Mouse (Mus musculus): ENCODE results near the gene Fkbp14. TPM values are rescaled to one million over a fixed set of nuclear protein-coding genes. Genes with fewer than 3 reads are reported as not detected.

The Fkbp14 gene
- total RNA-seq, 2 experiments from 2014 or later, result 5.2 to 6.0 TPM

- intact Hi-C loops (cut with DNase I), result no loop called here
- DNase-seq, result no peak
These were observed 5.3 kb downstream of the Fkbp14 start for GRCm38 (mm10) chr6:54591778-54592177.

GRCm38 (mm10) chr6:54590691-54591090 lies 6.4 kb downstream of the Fkbp14 start:
- no peak for DNase-seq
- intact Hi-C loops (cut with DNase I), result no loop called here

GRCm38 (mm10) chr6:54588212-54588611 lies 8.9 kb downstream of the Fkbp14 start:
- intact Hi-C loops (cut with DNase I), result no loop called here
- DNase-seq, result no peak

- intact Hi-C loops (cut with DNase I), result no loop called here
- no peak for DNase-seq
These were observed 9.4 kb downstream of the Fkbp14 start for GRCm38 (mm10) chr6:54587683-54588082.

- intact Hi-C loops (cut with DNase I), result no loop called here
- no peak for DNase-seq
These were observed 10.2 kb downstream of the Fkbp14 start for GRCm38 (mm10) chr6:54586911-54587310.

DNA sequence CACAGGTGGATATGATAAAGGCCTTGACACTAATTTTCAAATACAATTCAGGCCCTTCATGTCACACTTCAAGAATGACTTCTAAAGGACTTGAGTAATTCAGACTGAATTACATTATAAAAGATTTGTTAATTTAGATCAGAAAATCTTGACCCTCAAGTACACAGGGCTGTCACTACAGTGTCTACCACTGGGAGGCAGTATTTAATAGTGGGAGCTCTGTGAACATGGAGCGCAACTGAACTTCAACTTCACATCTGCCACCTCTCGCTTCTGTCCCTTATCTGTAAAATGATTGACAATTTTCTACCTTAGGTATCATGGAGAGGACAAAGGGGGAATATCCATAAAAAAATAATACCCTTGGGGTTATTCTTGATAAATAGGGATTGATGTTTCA lies 10.9 kb downstream of the Fkbp14 start:
- intact Hi-C loops (cut with DNase I), result no loop called here
- DNase-seq, result peak in 1 of 2 experiments; percentile 29

GRCm38 (mm10) chr6:54573218-54573955 lies 23.7 kb downstream of the Fkbp14 start:
- intact Hi-C loops (cut with DNase I), result no loop called here

DNA sequence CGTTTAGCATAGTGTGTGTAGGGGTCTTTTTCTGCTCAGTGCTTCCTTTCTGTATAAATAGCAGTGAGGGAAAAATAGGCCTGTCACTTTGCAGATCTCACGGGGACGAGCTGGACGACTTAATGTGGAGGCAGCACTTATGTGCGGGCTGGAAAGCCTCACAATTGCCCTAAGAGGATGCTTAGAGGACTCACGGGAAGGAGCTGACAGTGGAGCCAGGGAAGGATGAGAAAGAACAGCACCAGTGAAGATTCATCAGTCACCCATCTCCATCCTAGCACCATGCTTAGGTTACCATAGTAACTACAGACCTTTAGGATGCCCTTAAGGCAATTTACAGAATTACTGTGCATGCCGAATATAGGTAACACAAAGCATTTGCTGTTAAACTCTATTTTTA lies 27.3 kb downstream of the Fkbp14 start:
- no peak for DNase-seq
- intact Hi-C loops (cut with DNase I), result no loop called here

More at GRCm38 (mm10) chr6:54573218-54573955, 23.7 kb downstream of the Fkbp14 start:
- DNase-seq, result no peak

DNA sequence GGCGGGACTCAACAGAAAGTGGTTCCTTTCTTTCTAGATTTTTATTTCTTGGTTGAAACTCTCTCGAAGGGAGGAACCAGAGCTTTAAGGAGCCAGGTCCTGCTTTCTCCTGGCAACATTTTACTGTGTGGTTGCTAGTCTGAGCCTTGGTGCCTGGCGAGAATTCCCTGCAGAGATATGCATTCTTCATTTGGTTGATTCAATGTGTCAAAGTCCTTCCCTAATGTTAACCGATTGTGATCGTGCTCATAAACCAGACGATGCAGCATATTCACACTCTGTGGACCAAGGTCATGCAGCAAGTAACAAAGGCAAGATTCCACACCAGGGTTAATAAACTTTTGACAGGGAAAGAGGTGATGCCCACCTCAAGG lies 30.6 kb downstream of the Fkbp14 start:
- intact Hi-C loops (cut with DNase I), result no loop called here

DNA sequence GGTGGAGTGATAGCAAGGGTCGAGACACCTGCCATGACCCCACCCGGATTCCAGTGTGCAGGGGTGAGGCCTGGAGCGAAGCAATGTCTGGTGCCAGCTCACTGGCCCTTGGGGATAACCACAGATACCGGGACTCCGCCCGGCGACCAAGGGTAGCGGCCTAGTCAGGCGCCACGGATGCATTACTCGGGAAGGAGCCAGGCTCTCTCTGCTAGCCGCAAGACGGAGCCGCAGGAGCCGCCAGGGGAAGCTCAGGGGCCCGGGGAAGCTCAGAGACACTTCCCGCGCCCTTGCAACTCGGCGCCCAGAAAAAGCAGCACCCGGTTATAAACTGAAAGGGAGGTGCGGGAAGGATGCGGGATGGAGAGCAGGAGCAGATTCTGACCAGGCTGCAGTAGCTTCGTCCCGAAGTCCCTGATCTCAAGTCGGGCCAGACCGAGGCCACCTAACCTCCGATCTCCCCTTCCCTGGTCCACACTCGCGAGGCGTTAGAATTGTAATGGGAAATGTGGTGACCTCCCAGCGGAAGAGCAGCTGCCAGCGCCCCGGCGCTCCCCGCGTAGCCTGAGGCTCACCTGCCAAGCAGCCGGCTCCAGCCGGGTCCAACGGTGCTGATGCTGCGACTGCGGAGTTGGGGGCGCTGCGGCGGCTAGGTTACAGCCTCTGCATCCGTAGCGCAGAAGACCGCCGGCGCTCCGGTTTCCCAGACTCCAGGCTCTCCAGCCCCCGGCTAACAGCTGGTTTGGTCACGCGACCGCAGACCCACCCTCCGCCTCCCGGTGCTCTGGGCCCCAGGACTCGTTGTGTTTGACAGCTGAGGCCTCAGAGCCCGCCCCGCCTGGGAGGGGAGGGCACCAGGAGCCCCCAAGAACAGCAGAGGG lies 31.2 kb downstream of the Fkbp14 start, which contains the start of gene Scrn1:
Gene Scrn1 (minus strand): TSS at position 825 of the 881 bp plus-strand sequence.
- peak; percentile 43 to 50 for DNase-seq
- intact Hi-C loops (cut with DNase I), result no loop called here

More for the DNA sequence above, 30.6 kb downstream of the Fkbp14 start:
- no peak for DNase-seq

- DNase-seq, result no peak
- intact Hi-C loops (cut with DNase I), result no loop called here
These were observed 32.1 kb downstream of the Fkbp14 start for GRCm38 (mm10) chr6:54565012-54565411.

- intact Hi-C loops (cut with DNase I), result no loop called here
- no peak for DNase-seq
These were observed 32.6 kb downstream of the Fkbp14 start for GRCm38 (mm10) chr6:54564506-54564991.

GRCm38 (mm10) chr6:54563561-54563960 lies 33.5 kb downstream of the Fkbp14 start:
- intact Hi-C loops (cut with DNase I), result no loop called here

GRCm38 (mm10) chr6:54562018-54562809 lies 34.9 kb downstream of the Fkbp14 start:
- no peak for DNase-seq
- intact Hi-C loops (cut with DNase I), result no loop called here

More at GRCm38 (mm10) chr6:54563561-54563960, 33.5 kb downstream of the Fkbp14 start:
- no peak for DNase-seq

GRCm38 (mm10) chr6:54558466-54558865 lies 38.6 kb downstream of the Fkbp14 start:
- intact Hi-C loops (cut with DNase I), result no loop called here
- DNase-seq, result no peak

DNA sequence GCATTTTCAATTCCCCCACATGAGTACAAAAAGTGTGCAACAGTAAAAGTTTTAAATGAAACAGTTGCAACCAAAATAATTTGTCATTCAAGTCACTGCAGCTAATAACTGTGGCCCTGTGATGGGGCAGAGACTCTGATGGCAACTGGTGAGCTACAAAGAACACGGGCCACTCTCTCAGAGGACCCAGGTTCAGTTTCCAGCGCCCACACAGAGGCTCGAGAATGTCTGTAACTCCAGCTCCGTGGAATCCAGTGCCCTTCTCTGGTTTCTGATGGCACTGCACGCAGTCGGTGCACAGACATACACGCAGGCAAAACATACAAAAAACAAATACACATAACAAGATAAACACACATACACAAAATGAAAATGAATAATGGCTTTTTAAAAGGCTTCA lies 39.4 kb downstream of the Fkbp14 start:
- DNase-seq, result no peak
- intact Hi-C loops (cut with DNase I), result no loop called here

DNA sequence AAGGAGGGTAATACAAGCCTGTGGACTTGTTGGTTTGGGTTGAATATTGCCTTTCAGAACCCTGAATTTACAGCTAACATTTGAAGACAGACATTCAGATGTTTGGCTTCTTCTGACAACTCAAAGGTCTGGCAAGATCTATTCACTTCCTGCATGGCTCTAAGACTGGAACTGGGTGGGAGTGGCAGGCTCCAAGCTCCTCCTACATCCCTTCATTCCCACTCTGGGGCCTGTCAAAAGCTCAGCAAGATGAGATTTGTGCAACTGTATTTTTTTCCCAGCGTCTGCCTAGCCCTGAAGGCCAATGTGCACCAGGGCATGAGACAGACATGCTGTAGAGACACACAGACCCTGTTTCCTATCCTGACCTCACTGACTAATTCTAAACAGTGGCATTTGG lies 41.3 kb downstream of the Fkbp14 start:
- intact Hi-C loops (cut with DNase I), result no loop called here

GRCm38 (mm10) chr6:54554341-54555110 lies 42.6 kb downstream of the Fkbp14 start:
- no peak for DNase-seq

More for the DNA sequence above, 41.3 kb downstream of the Fkbp14 start:
- no peak for DNase-seq

DNA sequence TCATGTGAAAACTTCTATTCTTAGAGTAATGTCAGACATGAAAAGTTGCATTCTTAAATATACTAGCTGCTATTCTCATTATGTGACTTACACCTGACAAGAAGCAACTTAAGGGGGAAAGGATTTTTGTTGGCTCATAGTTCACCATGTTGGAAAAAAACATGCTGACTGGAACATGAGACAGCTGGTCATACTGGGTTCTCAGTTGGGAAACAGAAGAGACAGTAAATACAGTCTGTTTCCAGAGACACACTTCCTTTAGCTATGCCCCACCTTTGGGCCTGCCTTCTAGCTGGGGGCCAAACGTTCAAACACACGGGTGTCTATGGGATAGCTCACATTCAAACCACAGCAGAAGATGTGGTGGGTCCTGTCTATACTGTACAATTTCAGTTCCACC lies 43.5 kb downstream of the Fkbp14 start:
- intact Hi-C loops (cut with DNase I), result no loop called here

More at GRCm38 (mm10) chr6:54554341-54555110, 42.6 kb downstream of the Fkbp14 start:
- intact Hi-C loops (cut with DNase I), result no loop called here

More for the DNA sequence above, 43.5 kb downstream of the Fkbp14 start:
- no peak for DNase-seq

Measured in gastrocnemius, postnatal 36 days (tissue).